Mouse (Mus musculus) granulocyte monocyte progenitor cell, adult 5-6 weeks (primary cell): ENCODE measurements around the gene Pms1. TPM values are rescaled to one million over a fixed set of nuclear protein-coding genes. Genes with fewer than 3 reads are reported as not detected.
"Not testable (repeated sequence)": the region's sequence is repeated elsewhere in the genome, so short reads cannot be mapped to it uniquely, and the experiment has no call there.

ENCODE experiments used
- ATAC-seq: replicated peaks from 2 replicates; pipeline ENCODE4 v1.8.0; 2016; ENCODE audit warnings: mild to moderate bottlenecking, moderate TSS enrichment, inconsistent platforms; ENCODE audit not compliant: poor library complexity, severe bottlenecking
- total RNA-seq, 2 experiments: library from RNA; stranded (forward) in 1 of 2; stranded (reverse) in 1 of 2; fragments of 200-712, 200-1000 nt in 1 of 2; fragments of >200 nt in 1 of 2; fragmentation: Nextera tagmentation in 1 of 2; gene quantifications; 2 replicates each; pipeline ENCODE4 v1.2.3; 2014 to 2017

Pms1 gene
- total RNA-seq (2014; fragmentation: Nextera tagmentation) (19.1 and 21.7 TPM in 2 replicates), total RNA-seq (2017) (12.3 and 13.7 TPM in 2 replicates)

GRCm38 (mm10) chr1:53296581-53297383 lies at the start of gene Pms1, which contains the start of the genes Ormdl1 and Gm28778:
Gene Pms1 (minus strand): TSS chr1:53297018.
Gene Ormdl1 (plus strand): TSS chr1:53297095.
Gene Gm28778 (plus strand): TSS chr1:53297111.
- peak; percentile 99 for ATAC-seq

- peak; percentile 100 for ATAC-seq
These were observed 44.3 kb upstream of the Pms1 start for GRCm38 (mm10) chr1:53341071-53341470.

GRCm38 (mm10) chr1:53337403-53337802 lies 40.6 kb upstream of the Pms1 start:
- not testable (repeated sequence) for ATAC-seq

GRCm38 (mm10) chr1:53335465-53335864 lies 38.6 kb upstream of the Pms1 start:
- ATAC-seq: no peak

GRCm38 (mm10) chr1:53333527-53333926 lies 36.7 kb upstream of the Pms1 start:
- not testable (repeated sequence) for ATAC-seq

- ATAC-seq: no peak
These were observed 28.1 kb upstream of the Pms1 start for GRCm38 (mm10) chr1:53324827-53325494.

GRCm38 (mm10) chr1:53324277-53324676 lies 27.5 kb upstream of the Pms1 start:
- no peak for ATAC-seq

GRCm38 (mm10) chr1:53323254-53323653 lies 26.4 kb upstream of the Pms1 start:
- no peak for ATAC-seq

GRCm38 (mm10) chr1:53321662-53322344 lies 25.0 kb upstream of the Pms1 start:
- ATAC-seq: no peak

GRCm38 (mm10) chr1:53312989-53313967 lies 16.5 kb upstream of the Pms1 start, which contains the start of gene Osgepl1:
Gene Osgepl1 (plus strand): TSS chr1:53313624.
- ATAC-seq: peak; percentile 97

GRCm38 (mm10) chr1:53300506-53300905 lies 3.7 kb upstream of the Pms1 start:
- ATAC-seq: no peak

GRCm38 (mm10) chr1:53291197-53291596 lies 5.6 kb downstream of the Pms1 start:
- no peak for ATAC-seq

- no peak for ATAC-seq
These were observed 24.2 kb downstream of the Pms1 start for GRCm38 (mm10) chr1:53272646-53273045.

GRCm38 (mm10) chr1:53269901-53270300 lies 26.9 kb downstream of the Pms1 start:
- ATAC-seq: no peak

- ATAC-seq: peak; percentile 74
These were observed 31.7 kb downstream of the Pms1 start for GRCm38 (mm10) chr1:53264958-53265612.

GRCm38 (mm10) chr1:53226063-53226462 lies 70.8 kb downstream of the Pms1 start:
- ATAC-seq: no peak

- no peak for ATAC-seq
These were observed 71.2 kb downstream of the Pms1 start for GRCm38 (mm10) chr1:53225616-53226015.

GRCm38 (mm10) chr1:53224775-53225174 lies 72.0 kb downstream of the Pms1 start:
- ATAC-seq: no peak

GRCm38 (mm10) chr1:53210136-53210535 lies 86.7 kb downstream of the Pms1 start:
- ATAC-seq: no peak
